Mouse (Mus musculus) hindbrain, embryonic 12.5 days (tissue): ENCODE data around the gene Ywhag. TPM values are rescaled to one million over a fixed set of nuclear protein-coding genes. Genes with fewer than 3 reads are reported as not detected.

Experiments
- ATAC-seq: fragments of 200-750 bp; cut with Nextera tagmentation; 2 replicates; pipeline ENCODE4 v1.8.0; 2017; ENCODE audit warnings: moderate TSS enrichment; ENCODE audit not compliant: low FRiP score
- H3K27ac ChIP-seq: fragments of 300-500 bp; sonication (generic); 2 replicates; pipeline ENCODE4 v1.5.1; 2016; ENCODE audit warnings: mild to moderate bottlenecking
- H3K27me3 ChIP-seq: fragments of 300-500 bp; sonication (generic); 2 replicates; pipeline ENCODE4 v1.6.1; 2016; ENCODE audit warnings: mild to moderate bottlenecking
- H3K36me3 ChIP-seq: fragments of 300-500 bp; sonication (generic); 2 replicates; pipeline ENCODE4 v1.6.1; 2016; ENCODE audit warnings: mild to moderate bottlenecking
- H3K4me1 ChIP-seq: fragments of 300-500 bp; sonication (generic); 2 replicates; pipeline ENCODE4 v1.6.1; 2016
- H3K4me2 ChIP-seq: fragments of 300-500 bp; sonication (generic); replicated peaks from 2 replicates; pipeline ENCODE4 v1.6.1; 2016; ENCODE audit warnings: mild to moderate bottlenecking
- H3K4me3 ChIP-seq: fragments of 300-500 bp; sonication (generic); 2 replicates; pipeline ENCODE4 v1.5.1; 2016; ENCODE audit warnings: mild to moderate bottlenecking
- H3K9ac ChIP-seq: fragments of 300-500 bp; sonication (generic); 2 replicates; pipeline ENCODE4 v1.6.1; 2016; ENCODE audit warnings: mild to moderate bottlenecking, moderate library complexity
- H3K9me3 ChIP-seq: fragments of 300-500 bp; sonication (generic); replicated peaks from 2 replicates; pipeline ENCODE4 v1.6.1; 2016; ENCODE audit warnings: mild to moderate bottlenecking
- WGBS: fragments of 180-500 bp; shearing (Covaris S2); methylation state at CpG from one replicate; pipeline ENCODE4 v1.1.7; 2016; 5-methylcytosine and 5-hydroxymethylcytosine counted together
- polyA plus RNA-seq: library from polyadenylated mRNA; unstranded; fragments of >200 nt; fragmentation: Nextera tagmentation; extraction: Ambion mirVana; gene quantifications from 2 replicates; pipeline ENCODE4 v1.2.1, GENCODE M21; 2016

The Ywhag gene
- polyA plus RNA-seq, 1 experiment from 2014 or later = 469 TPM

DNA sequence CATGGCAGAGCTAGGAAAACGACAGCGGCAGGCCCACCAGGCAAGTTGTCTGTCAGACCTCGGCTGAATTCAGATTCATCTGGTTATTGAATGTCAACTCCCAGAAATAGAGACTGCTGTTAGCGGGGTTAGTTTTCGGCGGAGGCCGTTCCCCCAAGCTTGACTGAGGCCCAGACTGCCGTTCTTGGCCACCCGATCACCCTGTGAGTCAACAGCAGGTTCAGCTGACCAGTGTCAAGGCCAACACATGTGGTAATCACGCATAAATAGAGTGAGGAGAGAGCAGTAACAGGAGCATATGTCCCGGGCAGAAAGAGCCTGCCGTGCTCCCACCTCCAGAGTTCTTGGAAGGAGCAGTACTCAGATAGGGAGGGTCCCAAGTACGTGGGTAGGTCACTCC lies 27.2 kb downstream of the Ywhag start:
- Histone ChIP-seq H3K27ac (no peak overlapping the region), H3K9ac (no peak overlapping the region), H3K4me2 (no peak overlapping the region), H3K27me3 (no peaks in the 10 kb centered on the region), H3K4me3 (no peak overlapping the region), H3K36me3 (peaks cover 53% of the 10 kb centered on the region), H3K9me3 (no peaks in the 10 kb centered on the region), H3K4me1 (peaks cover 15% of the 10 kb centered on the region)
- WGBS = 80% methylated on average over 13 of the region's 13 CpGs
- no peak for ATAC-seq

DNA sequence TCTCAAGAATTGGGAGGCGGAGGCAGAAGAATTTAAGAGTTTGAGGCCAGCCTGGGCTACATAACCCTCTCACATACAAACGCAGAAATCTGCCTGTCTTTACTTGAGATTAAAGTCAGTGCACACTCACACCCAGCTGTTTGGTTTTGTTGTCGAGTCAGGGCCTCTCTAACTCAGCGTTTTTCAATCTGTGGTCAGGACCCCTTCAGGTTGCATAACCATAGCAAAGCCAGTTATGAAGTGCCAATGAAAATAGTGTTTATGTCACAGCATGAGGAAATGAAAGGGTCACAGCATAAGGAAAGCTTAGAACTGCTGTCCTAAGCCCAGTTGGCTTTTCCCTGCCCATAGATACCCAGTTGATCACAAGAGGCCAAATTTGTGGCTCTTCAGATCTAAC lies 27.6 kb downstream of the Ywhag start:
- WGBS = 80% methylated on average over 4 of the region's 4 CpGs
- Histone ChIP-seq H3K9ac (no peak overlapping the region), H3K36me3 (peaks cover 51% of the 10 kb centered on the region), H3K9me3 (no peaks in the 10 kb centered on the region), H3K4me2 (no peak overlapping the region), H3K27ac (no peak overlapping the region), H3K4me1 (peaks cover 18% of the 10 kb centered on the region), H3K4me3 (no peak overlapping the region), H3K27me3 (no peaks in the 10 kb centered on the region)
- no peak for ATAC-seq

DNA sequence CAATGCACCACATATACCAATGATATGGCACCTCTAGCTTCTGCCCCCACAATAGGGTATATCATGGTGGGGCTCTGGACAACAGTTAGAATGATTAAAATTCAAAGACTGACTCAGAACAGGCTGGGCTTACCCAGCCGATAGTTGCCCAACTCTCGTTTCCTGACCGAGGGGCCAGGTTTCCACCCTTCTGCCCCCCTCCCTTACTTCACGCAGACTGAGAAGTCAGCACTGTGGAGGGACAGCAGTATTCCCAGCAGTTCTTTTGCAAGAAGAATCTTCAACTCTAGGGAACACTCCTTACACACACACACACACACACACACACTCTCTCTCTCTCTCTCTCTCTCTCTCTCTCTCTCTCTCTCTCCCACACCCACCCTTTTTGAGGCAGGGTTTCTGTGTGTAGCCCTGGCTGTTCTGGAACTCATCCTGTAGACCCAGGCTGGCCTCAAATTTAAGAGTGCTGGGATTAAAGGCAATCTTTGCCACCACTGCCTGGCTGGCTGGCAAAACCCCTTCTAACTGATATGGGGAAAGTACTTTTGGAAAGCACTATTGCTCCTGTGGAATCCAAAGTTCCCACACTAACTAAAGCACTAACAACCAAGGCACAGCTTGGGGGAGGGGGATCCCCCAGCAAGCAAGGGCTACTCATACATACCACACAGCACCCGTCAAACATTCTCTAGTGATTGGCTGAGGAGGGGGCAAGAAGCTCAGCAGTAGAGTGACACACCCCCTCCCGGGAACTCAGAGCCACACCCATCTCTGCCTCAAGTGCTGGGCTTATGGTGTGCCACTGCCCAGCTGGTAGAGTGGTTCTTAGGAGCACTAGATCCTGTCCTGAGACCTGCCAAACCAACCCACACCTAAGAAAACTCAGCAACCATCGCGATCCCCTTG lies 28.8 kb downstream of the Ywhag start:
- no peak overlapping the region for H3K4me2 ChIP-seq
- WGBS = 67% methylated on average over 8 of the region's 8 CpGs
- no peak overlapping the region for H3K27ac ChIP-seq
- no peak overlapping the region for H3K9ac ChIP-seq
- peaks cover 18% of the 10 kb centered on the region for H3K4me1 ChIP-seq
- no peak for ATAC-seq
- no peaks in the 10 kb centered on the region for H3K9me3 ChIP-seq
- H3K36me3 ChIP-seq = peaks cover 38% of the 10 kb centered on the region
- H3K4me3 ChIP-seq = no peak overlapping the region
- no peaks in the 10 kb centered on the region for H3K27me3 ChIP-seq

DNA sequence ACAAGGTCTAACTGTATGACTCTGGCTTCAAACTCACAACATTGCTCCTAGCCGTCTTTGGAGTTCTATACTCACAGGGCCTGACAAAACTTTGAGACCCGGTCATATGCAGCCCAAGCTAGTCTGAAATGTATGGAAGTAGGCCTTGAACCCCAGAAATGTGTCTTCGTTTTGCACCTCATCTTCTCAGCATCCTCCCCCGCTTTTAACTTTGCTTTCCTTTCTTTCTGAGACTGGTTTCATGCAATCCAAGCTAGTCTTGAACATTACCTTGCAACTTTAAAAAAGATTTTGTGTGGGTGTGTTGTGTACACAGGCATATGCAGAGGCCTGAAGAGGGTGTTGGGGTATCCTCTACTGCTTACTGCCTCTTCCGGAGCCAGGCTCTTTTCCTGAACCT lies 30.2 kb downstream of the Ywhag start:
- peaks cover 25% of the 10 kb centered on the region for H3K36me3 ChIP-seq
- H3K27ac ChIP-seq = peak overlapping the region; percentile 84
- no peaks in the 10 kb centered on the region for H3K9me3 ChIP-seq
- peaks cover 18% of the 10 kb centered on the region for H3K4me1 ChIP-seq
- H3K4me3 ChIP-seq = no peak overlapping the region
- H3K9ac ChIP-seq = no peak overlapping the region
- ATAC-seq = no peak
- 74% methylated on average over 5 of the region's 5 CpGs for WGBS
- H3K27me3 ChIP-seq = no peaks in the 10 kb centered on the region
- H3K4me2 ChIP-seq = peak overlapping the region; percentile 52; the same call in 1 of the 2 replicates

DNA sequence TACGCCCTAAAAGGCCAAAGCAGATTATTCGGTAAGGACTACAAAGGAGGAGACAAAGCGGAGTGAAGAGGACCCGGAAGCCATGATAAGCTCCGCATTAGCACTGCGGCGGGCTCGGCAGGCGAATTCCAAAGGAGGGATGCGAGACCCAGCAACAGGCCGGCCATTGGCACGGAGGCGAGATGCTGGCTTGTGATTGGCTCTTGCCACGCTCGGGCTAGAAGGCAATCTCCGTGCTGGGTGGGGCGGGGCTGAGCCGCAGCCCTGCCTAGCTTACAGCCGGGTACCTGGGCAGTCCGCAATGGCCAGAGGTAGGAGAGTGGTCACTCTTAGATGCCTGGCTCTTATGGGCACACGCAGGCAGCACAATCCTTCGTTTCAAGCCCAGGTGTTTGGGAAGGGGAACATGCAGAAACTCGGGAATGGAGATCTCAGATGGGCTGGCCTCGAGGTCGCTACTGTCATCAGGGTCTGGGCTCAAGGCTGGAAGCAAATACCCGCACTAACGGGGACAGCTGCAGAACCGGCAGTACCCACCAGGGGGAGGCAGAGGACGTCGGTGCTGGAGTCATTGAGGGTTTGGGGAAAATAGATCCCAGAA lies 30.8 kb downstream of the Ywhag start:
- H3K9ac ChIP-seq = peak overlapping the region; percentile 46
- H3K4me1 ChIP-seq = peaks cover 13% of the 10 kb centered on the region
- H3K27me3 ChIP-seq = no peaks in the 10 kb centered on the region
- H3K4me3 ChIP-seq = peak overlapping the region; percentile 26
- no peaks in the 10 kb centered on the region for H3K9me3 ChIP-seq
- H3K36me3 ChIP-seq = peaks cover 19% of the 10 kb centered on the region
- peak; percentile 94 for ATAC-seq
- under 1% methylated on average over 30 of the region's 30 CpGs for WGBS
- H3K4me2 ChIP-seq = peak overlapping the region; percentile 52
- H3K27ac ChIP-seq = peak overlapping the region; percentile 84

DNA sequence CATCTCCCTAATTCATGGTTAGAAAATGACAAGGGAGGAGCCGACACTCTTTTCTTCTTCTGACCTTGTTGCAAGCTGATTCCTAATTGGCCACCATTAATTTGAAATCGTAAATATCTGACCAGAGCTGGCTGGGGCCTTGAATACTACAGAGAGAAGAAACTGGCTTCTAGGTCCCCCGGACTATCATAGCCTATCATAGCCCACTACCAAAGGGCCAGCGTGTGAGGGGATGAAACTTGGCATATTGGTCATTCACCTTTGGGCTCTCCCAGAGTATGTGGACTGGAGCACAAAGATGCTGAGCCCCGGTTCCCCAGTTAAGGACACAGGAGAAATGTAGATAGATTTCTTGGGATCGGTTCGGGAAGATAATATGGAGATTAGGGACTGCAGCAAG lies 31.4 kb downstream of the Ywhag start:
- peak overlapping the region; percentile 84 for H3K27ac ChIP-seq
- H3K27me3 ChIP-seq = no peaks in the 10 kb centered on the region
- H3K36me3 ChIP-seq = peaks cover 15% of the 10 kb centered on the region
- no peaks in the 10 kb centered on the region for H3K9me3 ChIP-seq
- peak overlapping the region; percentile 52 for H3K4me2 ChIP-seq
- H3K4me1 ChIP-seq = peaks cover 13% of the 10 kb centered on the region
- H3K9ac ChIP-seq = peak overlapping the region; percentile 46; the same call in 1 of the 2 replicates
- 26% methylated on average over 7 of the region's 7 CpGs for WGBS
- H3K4me3 ChIP-seq = peak overlapping the region; percentile 26
- ATAC-seq = peak; percentile 30

DNA sequence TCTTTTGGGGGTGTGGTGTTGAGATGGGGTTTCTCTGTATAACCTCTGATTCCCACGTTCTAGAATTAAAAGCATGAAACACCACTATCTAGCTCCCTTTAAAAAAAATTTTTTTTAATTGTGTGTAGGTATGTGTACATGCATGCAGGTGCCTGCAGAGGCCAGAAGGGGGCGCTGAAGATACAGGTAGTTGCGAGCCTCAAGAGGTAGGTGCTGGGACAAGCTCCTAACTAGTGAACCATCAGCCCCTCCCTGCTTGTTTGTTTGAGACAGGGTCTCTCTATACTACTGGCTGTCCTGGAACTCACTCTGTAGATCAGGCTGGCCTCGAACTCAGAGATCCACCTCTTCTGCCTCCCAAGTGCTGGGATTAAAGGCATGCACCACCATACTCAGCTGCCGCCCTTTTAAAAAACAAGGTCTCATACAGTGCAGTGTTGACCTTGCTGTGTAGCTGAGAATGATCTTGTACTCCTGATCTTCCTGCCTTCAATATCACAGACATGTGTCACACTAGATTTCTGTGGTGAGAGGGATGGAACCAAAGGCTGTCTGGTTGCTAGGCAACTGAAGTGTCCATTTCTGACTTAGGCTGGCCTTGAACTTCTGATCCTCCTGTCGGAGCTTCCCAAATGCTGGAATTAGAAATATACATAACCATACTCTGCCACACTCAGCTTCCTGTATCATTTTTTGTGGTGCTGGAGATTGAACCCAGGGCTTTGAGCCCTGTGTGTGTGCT lies 32.9 kb downstream of the Ywhag start:
- WGBS = 63% methylated on average over 6 of the region's 6 CpGs
- no peak for ATAC-seq
- no peaks in the 10 kb centered on the region; the same call in 1 of the 2 replicates for H3K27me3 ChIP-seq

DNA sequence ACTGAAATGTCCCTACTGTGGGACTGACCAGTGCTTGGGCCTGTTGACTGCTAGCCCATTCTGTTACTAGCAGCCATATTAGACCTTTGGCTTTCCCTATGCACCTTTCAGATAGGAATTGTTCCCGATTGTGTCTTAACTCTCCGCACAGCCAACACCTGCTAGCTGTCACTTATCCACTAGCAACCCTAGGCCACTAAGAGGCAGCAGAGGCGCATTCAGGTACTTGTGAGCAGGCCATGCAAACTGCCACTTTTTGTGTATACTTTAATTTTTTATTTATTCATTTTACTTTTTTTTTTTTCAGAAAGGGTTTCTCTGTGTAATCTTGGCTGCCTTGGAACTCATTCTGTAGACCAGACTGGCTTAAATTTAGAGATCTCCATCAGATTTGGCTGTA lies 33.7 kb downstream of the Ywhag start:
- no peak for ATAC-seq
- Histone ChIP-seq H3K4me1 (peaks cover 13% of the 10 kb centered on the region), H3K27me3 (no peaks in the 10 kb centered on the region; the same call in 1 of the 2 replicates), H3K9ac (no peak overlapping the region), H3K4me3 (no peak overlapping the region), H3K4me2 (no peak overlapping the region), H3K36me3 (no peaks in the 10 kb centered on the region), H3K27ac (no peak overlapping the region), H3K9me3 (no peaks in the 10 kb centered on the region)
- WGBS = 85% methylated on average over 3 of the region's 3 CpGs

More for the DNA sequence above, 32.9 kb downstream of the Ywhag start:
- Histone ChIP-seq H3K4me2 (no peak overlapping the region), H3K36me3 (no peaks in the 10 kb centered on the region), H3K4me3 (no peak overlapping the region), H3K9me3 (no peaks in the 10 kb centered on the region), H3K4me1 (peaks cover 13% of the 10 kb centered on the region), H3K27ac (no peak overlapping the region), H3K9ac (no peak overlapping the region)

DNA sequence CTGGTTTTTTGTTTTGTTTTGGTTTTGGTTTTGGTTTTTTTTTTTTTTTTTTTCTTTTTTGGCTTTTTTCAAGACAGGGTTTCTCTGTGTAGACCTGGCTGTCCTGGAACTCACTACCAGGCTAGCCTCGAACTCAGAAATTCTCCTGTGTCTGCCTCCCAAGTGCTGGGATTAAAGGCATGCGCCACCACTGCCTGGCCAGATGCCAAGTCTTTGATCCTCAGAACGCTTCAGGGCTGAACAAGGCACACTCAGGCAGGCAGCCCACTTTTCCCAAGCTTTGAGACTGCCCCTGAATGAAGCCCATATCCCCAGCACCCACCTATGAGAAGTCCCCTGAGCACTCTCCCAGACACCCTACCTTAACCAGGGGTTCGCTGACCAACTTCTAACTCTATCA lies 34.6 kb downstream of the Ywhag start:
- H3K4me1 ChIP-seq = peaks cover 13% of the 10 kb centered on the region
- 68% methylated on average over 4 of the region's 4 CpGs for WGBS
- no peak overlapping the region for H3K9ac ChIP-seq
- no peak overlapping the region for H3K27ac ChIP-seq
- no peak overlapping the region for H3K4me3 ChIP-seq
- ATAC-seq = no peak
- H3K27me3 ChIP-seq = no peaks in the 10 kb centered on the region; the same call in 1 of the 2 replicates
- no peaks in the 10 kb centered on the region for H3K9me3 ChIP-seq
- H3K4me2 ChIP-seq = no peak overlapping the region
- no peaks in the 10 kb centered on the region for H3K36me3 ChIP-seq

DNA sequence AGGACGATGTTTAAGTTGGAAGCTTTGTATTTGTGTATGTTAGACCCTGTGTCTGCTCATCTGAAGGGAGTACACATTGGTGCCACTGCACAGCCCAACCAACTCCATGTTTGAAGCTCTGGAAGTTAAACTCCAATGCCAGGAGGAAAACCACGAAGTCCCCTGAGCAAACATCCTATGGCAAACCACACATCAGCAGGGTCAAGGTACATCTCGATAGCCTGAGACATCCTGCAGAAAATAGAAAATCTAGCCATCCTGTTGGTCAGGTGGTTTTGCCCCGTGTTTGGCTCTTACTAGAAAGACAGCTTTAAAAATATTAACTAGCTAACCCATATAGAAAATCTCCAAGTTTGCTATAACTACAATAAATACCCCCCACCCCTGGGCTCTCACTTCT lies 35.4 kb downstream of the Ywhag start:
- no peak for ATAC-seq
- 81% methylated on average over 4 of the region's 4 CpGs for whole genome bisulfite sequencing
- Histone ChIP-seq H3K27ac (no peak overlapping the region), H3K4me1 (peaks cover 11% of the 10 kb centered on the region), H3K9ac (no peak overlapping the region), H3K9me3 (no peaks in the 10 kb centered on the region), H3K4me2 (no peak overlapping the region), H3K27me3 (no peaks in the 10 kb centered on the region; the same call in 1 of the 2 replicates), H3K36me3 (no peaks in the 10 kb centered on the region), H3K4me3 (no peak overlapping the region)

DNA sequence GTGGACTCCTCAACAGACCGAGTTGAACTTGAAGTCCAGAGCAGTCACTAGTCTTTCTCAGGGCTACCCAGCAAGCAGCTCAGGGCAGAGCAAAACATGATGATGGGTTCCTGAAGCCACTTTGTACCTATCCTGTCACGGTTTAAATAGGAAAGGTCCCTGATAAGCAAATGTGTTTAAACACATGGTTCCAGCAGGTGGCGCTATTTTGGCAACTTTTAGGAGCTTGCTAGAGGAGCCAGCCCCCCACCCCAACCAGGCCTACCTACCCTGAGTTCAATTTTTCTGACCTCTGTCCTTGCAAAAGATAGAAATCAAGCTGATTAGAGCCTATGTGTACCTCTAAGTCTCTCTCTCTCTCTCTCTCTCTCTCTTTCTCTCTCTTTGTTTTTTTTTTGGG lies 36.4 kb downstream of the Ywhag start:
- Histone ChIP-seq H3K9ac (no peak overlapping the region), H3K4me2 (no peak overlapping the region), H3K27me3 (no peaks in the 10 kb centered on the region; the same call in 1 of the 2 replicates), H3K4me3 (no peak overlapping the region), H3K27ac (no peak overlapping the region), H3K36me3 (no peaks in the 10 kb centered on the region), H3K9me3 (no peaks in the 10 kb centered on the region), H3K4me1 (peaks cover 6% of the 10 kb centered on the region)
- ATAC-seq = no peak
- WGBS = 25% methylated on average over 3 of the region's 3 CpGs

DNA sequence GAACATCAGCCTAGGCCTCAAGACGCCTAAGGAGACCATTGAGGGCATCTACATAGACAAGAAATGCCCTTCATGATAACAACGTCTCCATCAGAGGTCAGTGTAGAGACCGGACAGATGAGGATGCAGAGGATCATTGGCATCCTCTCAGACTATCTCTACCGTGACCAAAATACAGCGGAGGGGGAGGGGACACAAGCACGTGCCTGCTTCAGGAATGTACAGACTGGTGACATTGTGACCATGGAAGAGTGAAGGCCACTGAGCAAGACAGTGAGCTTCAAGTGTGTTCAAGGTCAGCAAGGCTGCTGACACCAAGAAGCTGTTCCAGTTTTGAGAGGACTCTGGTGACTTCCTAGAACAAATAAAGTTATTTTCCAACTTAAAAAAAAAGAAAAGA lies 39.5 kb downstream of the Ywhag start:
- Histone ChIP-seq H3K9me3 (no peaks in the 10 kb centered on the region), H3K9ac (no peak overlapping the region), H3K36me3 (no peaks in the 10 kb centered on the region), H3K27me3 (peaks cover 17% of the 10 kb centered on the region), H3K4me1 (no peaks in the 10 kb centered on the region), H3K4me2 (no peak overlapping the region), H3K4me3 (no peak overlapping the region), H3K27ac (no peak overlapping the region)
- no peak for ATAC-seq
- 87% methylated on average over 6 of the region's 6 CpGs for WGBS
